Mouse (Mus musculus): ENCODE data around the gene Tgfbi. TPM values are rescaled to one million over a fixed set of nuclear protein-coding genes. Genes with fewer than 3 reads are reported as not detected.

Gene Tgfbi
- polyA plus RNA-seq, 1 experiment from 2014 or later, result 3.9 TPM

GRCm38 (mm10) chr13:56645744-56646143 is 36.4 kb downstream of the Tgfbi start:
- Histone ChIP-seq H3K4me1 (peaks cover 9% of the 10 kb centered on the region), H3K27ac (replicated peaks) (no peak overlapping the region), H3K9ac (replicated peaks) (no peak overlapping the region), H3K4me2 (replicated peaks) (no peak overlapping the region), H3K4me3 (no peak overlapping the region), H3K36me3 (no peaks in the 10 kb centered on the region), H3K9me3 (no peaks in the 10 kb centered on the region), H3K27me3 (no peaks in the 10 kb centered on the region)
- no peak for ATAC-seq (replicated peaks)
- WGBS, result 76% methylated on average over 6 of the region's 6 CpGs

- no peak for ATAC-seq (replicated peaks)
These were observed 38.5 kb downstream of the Tgfbi start for GRCm38 (mm10) chr13:56647597-56648405.

GRCm38 (mm10) chr13:56650020-56650419 is 40.7 kb downstream of the Tgfbi start:
- H3K9me3 ChIP-seq, result no peaks in the 10 kb centered on the region
- ATAC-seq (replicated peaks), result no peak
- WGBS, result 92% methylated on average over 2 of the region's 2 CpGs
- H3K36me3 ChIP-seq, result no peaks in the 10 kb centered on the region
- no peak overlapping the region for H3K27ac ChIP-seq (replicated peaks)
- H3K4me1 ChIP-seq, result peaks cover 9% of the 10 kb centered on the region
- no peak overlapping the region for H3K9ac ChIP-seq (replicated peaks)
- no peak overlapping the region for H3K4me2 ChIP-seq (replicated peaks)
- H3K4me3 ChIP-seq, result no peak overlapping the region
- no peaks in the 10 kb centered on the region for H3K27me3 ChIP-seq

More at GRCm38 (mm10) chr13:56647597-56648405, 38.5 kb downstream of the Tgfbi start:
- H3K36me3 ChIP-seq, result no peaks in the 10 kb centered on the region
- no peaks in the 10 kb centered on the region for H3K9me3 ChIP-seq
- no peak overlapping the region for H3K4me2 ChIP-seq (replicated peaks)
- peaks cover 9% of the 10 kb centered on the region for H3K4me1 ChIP-seq
- H3K9ac ChIP-seq (replicated peaks), result no peak overlapping the region
- WGBS, result 88% methylated on average over 10 of the region's 10 CpGs
- no peak overlapping the region for H3K4me3 ChIP-seq
- peak overlapping the region; percentile 55 for H3K27ac ChIP-seq (replicated peaks)
- H3K27me3 ChIP-seq, result no peaks in the 10 kb centered on the region

GRCm38 (mm10) chr13:56652381-56652780 is 43.1 kb downstream of the Tgfbi start:
- no peaks in the 10 kb centered on the region for H3K36me3 ChIP-seq
- no peak overlapping the region for H3K4me3 ChIP-seq
- H3K4me1 ChIP-seq, result peaks cover 9% of the 10 kb centered on the region
- H3K4me2 ChIP-seq (replicated peaks), result no peak overlapping the region
- ATAC-seq (replicated peaks), result no peak
- H3K9ac ChIP-seq (replicated peaks), result no peak overlapping the region
- H3K27ac ChIP-seq (replicated peaks), result no peak overlapping the region
- 73% methylated on average over 8 of the region's 8 CpGs for WGBS
- H3K9me3 ChIP-seq, result no peaks in the 10 kb centered on the region
- H3K27me3 ChIP-seq, result no peaks in the 10 kb centered on the region

GRCm38 (mm10) chr13:56654176-56654575 is 44.9 kb downstream of the Tgfbi start:
- Histone ChIP-seq H3K4me3 (no peak overlapping the region), H3K9ac (replicated peaks) (no peak overlapping the region), H3K4me2 (replicated peaks) (no peak overlapping the region), H3K36me3 (no peaks in the 10 kb centered on the region), H3K4me1 (no peaks in the 10 kb centered on the region), H3K9me3 (no peaks in the 10 kb centered on the region), H3K27me3 (no peaks in the 10 kb centered on the region), H3K27ac (replicated peaks) (no peak overlapping the region)
- WGBS, result 88% methylated on average over 5 of the region's 5 CpGs
- ATAC-seq (replicated peaks), result no peak

GRCm38 (mm10) chr13:56657946-56658512 is 48.7 kb downstream of the Tgfbi start:
- no peaks in the 10 kb centered on the region for H3K27me3 ChIP-seq
- no peak overlapping the region for H3K4me2 ChIP-seq (replicated peaks)
- no peaks in the 10 kb centered on the region for H3K36me3 ChIP-seq
- no peak overlapping the region for H3K27ac ChIP-seq (replicated peaks)
- no peaks in the 10 kb centered on the region for H3K4me1 ChIP-seq
- ATAC-seq (replicated peaks), result no peak
- H3K9ac ChIP-seq (replicated peaks), result no peak overlapping the region
- no peak overlapping the region for H3K4me3 ChIP-seq
- H3K9me3 ChIP-seq, result no peaks in the 10 kb centered on the region
- 30% methylated on average over 7 of the region's 7 CpGs for WGBS

GRCm38 (mm10) chr13:56658931-56659330 is 49.6 kb downstream of the Tgfbi start:
- Histone ChIP-seq H3K27me3 (no peaks in the 10 kb centered on the region), H3K4me2 (replicated peaks) (no peak overlapping the region), H3K36me3 (no peaks in the 10 kb centered on the region), H3K27ac (replicated peaks) (no peak overlapping the region), H3K9me3 (no peaks in the 10 kb centered on the region), H3K4me1 (no peaks in the 10 kb centered on the region), H3K4me3 (no peak overlapping the region), H3K9ac (replicated peaks) (no peak overlapping the region)
- 67% methylated on average over 6 of the region's 6 CpGs for WGBS
- ATAC-seq (replicated peaks), result no peak

- Histone ChIP-seq H3K9me3 (no peaks in the 10 kb centered on the region), H3K4me3 (no peak overlapping the region), H3K9ac (replicated peaks) (no peak overlapping the region), H3K27me3 (no peaks in the 10 kb centered on the region), H3K4me2 (replicated peaks) (no peak overlapping the region), H3K4me1 (no peaks in the 10 kb centered on the region), H3K27ac (replicated peaks) (no peak overlapping the region), H3K36me3 (no peaks in the 10 kb centered on the region)
- no peak for ATAC-seq (replicated peaks)
- WGBS, result 67% methylated on average over 7 of the region's 7 CpGs
These were observed 52.7 kb downstream of the Tgfbi start for GRCm38 (mm10) chr13:56661914-56662621.

- Histone ChIP-seq H3K9me3 (no peaks in the 10 kb centered on the region), H3K4me1 (no peaks in the 10 kb centered on the region), H3K4me3 (no peak overlapping the region), H3K27me3 (no peaks in the 10 kb centered on the region), H3K27ac (replicated peaks) (no peak overlapping the region), H3K9ac (replicated peaks) (no peak overlapping the region), H3K4me2 (replicated peaks) (no peak overlapping the region), H3K36me3 (no peaks in the 10 kb centered on the region)
- no peak for ATAC-seq (replicated peaks)
- 80% methylated on average over 17 of the region's 17 CpGs for WGBS
These were observed 55.2 kb downstream of the Tgfbi start for GRCm38 (mm10) chr13:56664256-56665170.

- Histone ChIP-seq H3K4me1 (no peaks in the 10 kb centered on the region), H3K9ac (replicated peaks) (no peak overlapping the region), H3K9me3 (no peaks in the 10 kb centered on the region), H3K4me2 (replicated peaks) (no peak overlapping the region), H3K4me3 (no peak overlapping the region), H3K36me3 (no peaks in the 10 kb centered on the region), H3K27ac (replicated peaks) (no peak overlapping the region), H3K27me3 (no peaks in the 10 kb centered on the region)
- WGBS, result 66% methylated on average over 11 of the region's 11 CpGs
- no peak for ATAC-seq (replicated peaks)
These were observed 61.9 kb downstream of the Tgfbi start for GRCm38 (mm10) chr13:56671206-56671605.

GRCm38 (mm10) chr13:56677731-56678130 is 68.4 kb downstream of the Tgfbi start:
- Histone ChIP-seq H3K9ac (replicated peaks) (no peak overlapping the region), H3K9me3 (no peaks in the 10 kb centered on the region), H3K36me3 (no peaks in the 10 kb centered on the region), H3K4me1 (peaks cover 8% of the 10 kb centered on the region; the same call in 1 of the 2 replicates), H3K27me3 (no peaks in the 10 kb centered on the region), H3K27ac (replicated peaks) (no peak overlapping the region), H3K4me2 (replicated peaks) (no peak overlapping the region), H3K4me3 (no peak overlapping the region)
- ATAC-seq (replicated peaks), result no peak
- WGBS, result 80% methylated on average over 4 of the region's 4 CpGs
